22 mouse cellular contexts compared by ENCODE assay signal in the genomic region with DNA sequence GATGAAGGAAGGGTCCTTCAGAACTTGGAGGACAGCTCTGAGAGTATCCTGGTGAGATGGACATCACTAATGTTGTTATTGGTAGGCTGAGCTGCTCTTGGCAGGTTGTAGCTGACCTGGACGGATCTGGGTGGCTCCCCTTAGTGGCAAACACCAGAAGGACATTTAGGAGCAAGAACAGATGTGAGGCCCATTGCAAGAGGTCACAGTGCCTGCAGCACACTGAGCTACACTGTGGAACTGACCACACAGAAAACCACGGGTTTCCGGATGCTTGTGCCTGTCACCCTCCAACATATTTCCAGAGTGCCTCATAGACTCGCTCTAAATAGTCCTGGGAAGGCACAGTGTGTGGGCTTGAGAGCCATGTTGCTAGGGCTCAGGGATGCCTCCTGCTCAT. TPM values are rescaled to one million over a fixed set of nuclear protein-coding genes. Genes with fewer than 3 reads are reported as not detected.
A peak's percentile ranks its signal among the peaks of the same experiment; 100 is the strongest.
DNase-seq lines count a peak whose midpoint lies in the region; ATAC-seq and TF ChIP-seq lines count a peak whose summit lies in the region.
"Had no signal": no experiment of that assay in that cellular context is flagged by ENCODE, and none has a peak within 500 bp of the region (broad histone marks: within the 10 kb centered on the region; RNA-seq: fewer than 3 reads in every experiment).

No protein-coding gene starts in this region.

- no peaks in the 10 kb centered on the region for H3K36me3 ChIP-seq in lung, postnatal 0 days (ENCODE audit: insufficient read depth, low read length)
- H3K36me3 ChIP-seq in splenic B cell, adult 2 months (ENCODE audit: control insufficient read depth, insufficient read depth, low read length, poor library complexity, severe bottlenecking): no peaks in the 10 kb centered on the region
- H3K36me3 ChIP-seq in forebrain, embryonic 12.5 days (replicated peaks): no peaks in the 10 kb centered on the region
- H3K36me3 ChIP-seq: hindbrain, embryonic 12.5 days; midbrain, embryonic 12.5 days; neural tube, embryonic 12.5 days had no signal

- TF ChIP-seq EP300 in lung, postnatal 0 days (IDR thresholded peaks at IDR 0.05): no peak

- peaks cover 19% of the 10 kb centered on the region; the same call in 1 of the 2 replicates for H3K4me1 ChIP-seq in lung, postnatal 0 days (ENCODE audit: insufficient read depth, low read depth, low read length)
- H3K4me1 ChIP-seq in lung, adult 2 months (ENCODE audit: control insufficient read depth, insufficient read depth, low read length): peaks cover 18% of the 10 kb centered on the region
- peaks cover 18% of the 10 kb centered on the region for H3K4me1 ChIP-seq in forebrain, embryonic 12.5 days

- no peak for ATAC-seq in lung, postnatal 0 days
- ATAC-seq in common myeloid progenitor, adult 5-6 weeks (replicated peaks; ENCODE audit: low read depth, poor library complexity, severe bottlenecking): peak; percentile 40
- no peak for ATAC-seq in forebrain, embryonic 12.5 days (ENCODE audit: low FRiP score)

- H3K27ac ChIP-seq in lung, postnatal 0 days (ENCODE audit: low read length): no peak overlapping the region
- no peak overlapping the region for H3K27ac ChIP-seq in forebrain, embryonic 12.5 days
- H3K27ac ChIP-seq: hindbrain, embryonic 12.5 days; midbrain, embryonic 12.5 days; neural tube, embryonic 12.5 days had no signal

- no peaks in the 10 kb centered on the region for H3K9me3 ChIP-seq in lung, postnatal 0 days (ENCODE audit: low read length)
- no peaks in the 10 kb centered on the region for H3K9me3 ChIP-seq in forebrain, embryonic 12.5 days
- H3K9me3 ChIP-seq: hindbrain, embryonic 12.5 days; midbrain, embryonic 12.5 days; neural tube, embryonic 12.5 days had no signal

- 47% methylated on average over 4 of the region's 4 CpGs for WGBS in lung, postnatal 0 days
- 62% methylated on average over 4 of the region's 4 CpGs for WGBS in lung, adult 2 months
- WGBS in forebrain, embryonic 12.5 days: 68% methylated on average over 4 of the region's 4 CpGs

- H3K4me3 ChIP-seq in lung, postnatal 0 days (ENCODE audit: low read depth, low read length): no peak overlapping the region
- no peak overlapping the region for H3K4me3 ChIP-seq in lung, adult 2 months (replicated peaks; ENCODE audit: extremely low read depth, low read depth, low read length)
- no peak overlapping the region for H3K4me3 ChIP-seq in forebrain, embryonic 12.5 days (replicated peaks)
- H3K4me3 ChIP-seq: erythroblast, embryonic 14.5 days; hindbrain, embryonic 12.5 days; midbrain, embryonic 12.5 days; neural tube, embryonic 12.5 days had no signal

- peak; percentile 6 for DNase-seq in heart, postnatal 4 days
- no peak for DNase-seq in heart, adult 18-20 months
- no peak for DNase-seq in lung, postnatal 0 days (ENCODE audit: low spot score)
- no peak for DNase-seq in lung, adult 2 months
- DNase-seq in splenic B cell, adult 2 months (ENCODE audit: low read depth, low spot score): peak; percentile 35
- no peak for DNase-seq in frontal cortex, postnatal 14 days (ENCODE audit: low spot score in 2 of 2)
- DNase-seq: cerebellum, adult 9-11 months; gastrocnemius, postnatal 36 days; kidney, adult 18-20 months had no signal

- H3K27me3 ChIP-seq in lung, postnatal 0 days (replicated peaks; ENCODE audit: insufficient read depth, low read length): no peaks in the 10 kb centered on the region
- H3K27me3 ChIP-seq in splenic B cell, adult 2 months (ENCODE audit: control insufficient read depth, insufficient read depth, low read length, poor library complexity, severe bottlenecking): no peaks in the 10 kb centered on the region
- H3K27me3 ChIP-seq in forebrain, embryonic 12.5 days: peaks cover 17% of the 10 kb centered on the region; the same call in 1 of the 2 replicates
- H3K27me3 ChIP-seq: neural tube, embryonic 12.5 days had no signal

- TF ChIP-seq POLR2A in lung, adult 2 months (IDR thresholded peaks at IDR 0.05; ENCODE audit: borderline replicate concordance, extremely low read depth, low read depth, low read length): no peak

- no peak overlapping the region for H3K9ac ChIP-seq in lung, postnatal 0 days (replicated peaks; ENCODE audit: low read depth)
- H3K9ac ChIP-seq in forebrain, embryonic 12.5 days: no peak overlapping the region
- H3K9ac ChIP-seq: hindbrain, embryonic 12.5 days; midbrain, embryonic 12.5 days; neural tube, embryonic 12.5 days had no signal

- peak; percentile 37 for TF ChIP-seq CTCF in lung, postnatal 0 days (IDR thresholded peaks at IDR 0.05)
- TF ChIP-seq CTCF in lung, adult 2 months (IDR thresholded peaks at IDR 0.05; ENCODE audit: insufficient read depth, low read length): no peak

- H3K4me2 ChIP-seq in lung, postnatal 0 days (replicated peaks; ENCODE audit: low read depth, low read length): no peak overlapping the region
- no peak overlapping the region for H3K4me2 ChIP-seq in forebrain, embryonic 12.5 days
- H3K4me2 ChIP-seq: hindbrain, embryonic 12.5 days; midbrain, embryonic 12.5 days; neural tube, embryonic 12.5 days had no signal

RNA-seq across cellular contexts. Expression of gene Mafk, which starts 1.8 kb away (rescaled TPM):
- total RNA-seq in heart, postnatal 4 days (2021): 10 to 100 TPM; 28.1 to 29.1 TPM
- total RNA-seq in heart, adult 18-20 months (2021): 10 to 100 TPM; 37.3 to 39.7 TPM
- 38.5 and 38.9 TPM in 2 replicates for polyA plus RNA-seq in lung, postnatal 0 days (2015; fragmentation: Nextera tagmentation; extraction: Ambion mirVana)
- 49.1 and 55.6 TPM in 2 replicates for polyA plus RNA-seq in lung, adult 2 months (2012; rRNA removed)
- total RNA-seq in common myeloid progenitor, adult 5-6 weeks (2017): 36.0 and 38.4 TPM in 2 replicates
- 11.4 and 12.0 TPM in 2 replicates for polyA plus RNA-seq in forebrain, embryonic 12.5 days (2016; fragmentation: Nextera tagmentation; extraction: Ambion mirVana)

RNA-seq across cellular contexts. Expression of gene Ints1, which starts 14.0 kb away (rescaled TPM):
- 10 to 100 TPM; 50.6 to 54.8 TPM for total RNA-seq in heart, postnatal 4 days (2021)
- 10 to 100 TPM; 37.7 to 39.5 TPM for total RNA-seq in heart, adult 18-20 months (2021)
- 8.6 TPM in 2 replicates for polyA plus RNA-seq in lung, postnatal 0 days (2015; fragmentation: Nextera tagmentation; extraction: Ambion mirVana)
- 51.0 and 56.4 TPM in 2 replicates for polyA plus RNA-seq in lung, adult 2 months (2012; rRNA removed)
- 20.4 and 32.7 TPM in 2 replicates for total RNA-seq in common myeloid progenitor, adult 5-6 weeks (2017)
- polyA plus RNA-seq in forebrain, embryonic 12.5 days (2016; fragmentation: Nextera tagmentation; extraction: Ambion mirVana): 37.7 and 40.8 TPM in 2 replicates

RNA-seq across cellular contexts. Expression of gene Tmem184a, which starts 30.3 kb away (rescaled TPM):
- under 1 TPM; 0.07 to 0.14 TPM for total RNA-seq in heart, postnatal 4 days (2021)
- under 1 TPM; 0.21 to 0.60 TPM for total RNA-seq in heart, adult 18-20 months (2021)
- 15.5 and 19.1 TPM in 2 replicates for polyA plus RNA-seq in lung, postnatal 0 days (2015; fragmentation: Nextera tagmentation; extraction: Ambion mirVana)
- polyA plus RNA-seq in lung, adult 2 months (2012; rRNA removed): 53.9 and 61.2 TPM in 2 replicates
- 0.14 TPM in 1 of 2 replicates, not detected in the other for total RNA-seq in common myeloid progenitor, adult 5-6 weeks (2017)
- 0.54 and 0.85 TPM in 2 replicates for polyA plus RNA-seq in forebrain, embryonic 12.5 days (2016; fragmentation: Nextera tagmentation; extraction: Ambion mirVana)

RNA-seq across cellular contexts. Expression of gene Gm26938, which starts 36.7 kb away (rescaled TPM):
- total RNA-seq in heart, postnatal 4 days (2021): not detected
- not detected for total RNA-seq in heart, adult 18-20 months (2021)
- polyA plus RNA-seq in lung, postnatal 0 days (2015; fragmentation: Nextera tagmentation; extraction: Ambion mirVana): 0.33 TPM in 1 of 2 replicates, not detected in the other
- polyA plus RNA-seq in lung, adult 2 months (2012; rRNA removed): not detected in 2 replicates
- not detected in 2 replicates for total RNA-seq in common myeloid progenitor, adult 5-6 weeks (2017)
- 0.76 TPM in 1 of 2 replicates, not detected in the other for polyA plus RNA-seq in forebrain, embryonic 12.5 days (2016; fragmentation: Nextera tagmentation; extraction: Ambion mirVana)
- total RNA-seq: gastrocnemius, postnatal 36 days; layer of hippocampus, adult 18-20 months; left cerebral cortex, postnatal 36 days had no signal
- polyA plus RNA-seq: brain, embryonic 14.5 days; erythroblast, embryonic 14.5 days; heart, embryonic 14.5 days; hindbrain, embryonic 12.5 days; lung, embryonic 16.5 days; midbrain, embryonic 12.5 days; neural tube, embryonic 12.5 days; small intestine, adult 2 months; stomach, embryonic 16.5 days had no signal

RNA-seq across cellular contexts. Expression of gene Psmg3, which starts 37.2 kb away (rescaled TPM):
- 10 to 100 TPM; 12.2 to 15.2 TPM for total RNA-seq in heart, postnatal 4 days (2021)
- total RNA-seq in heart, adult 18-20 months (2021): 10 to 100 TPM in 1 of 2 experiments, 1 to 10 TPM in 1; 8.1 to 10.1 TPM
- 41.1 and 45.4 TPM in 2 replicates for polyA plus RNA-seq in lung, postnatal 0 days (2015; fragmentation: Nextera tagmentation; extraction: Ambion mirVana)
- polyA plus RNA-seq in lung, adult 2 months (2012; rRNA removed): 23.6 and 24.4 TPM in 2 replicates
- 24.5 and 24.8 TPM in 2 replicates for total RNA-seq in common myeloid progenitor, adult 5-6 weeks (2017)
- polyA plus RNA-seq in forebrain, embryonic 12.5 days (2016; fragmentation: Nextera tagmentation; extraction: Ambion mirVana): 72.5 and 75.8 TPM in 2 replicates

Comparison
In these comparisons a context has a peak if more than half of its experiments do, and no peak if none do; other contexts are left out.
1. DNase-seq: peak in heart, postnatal 4 days (single experiment) and splenic B cell, adult 2 months (single experiment); none in heart, adult 18-20 months (0 of 2), lung, postnatal 0 days (single experiment), lung, adult 2 months (single experiment) and frontal cortex, postnatal 14 days (0 of 2).